Mouse (Mus musculus) MEL (cell line): Measurements from ENCODE around the gene Jarid2. TPM values are rescaled to one million over a fixed set of nuclear protein-coding genes. Genes with fewer than 3 reads are reported as not detected.

Experiments used
- DNase-seq: peaks from one replicate; pipeline ENCODE4 v3.0.0; 2011; ENCODE audit warnings: low read depth, low spot score
- H3K27ac ChIP-seq: 2 replicates; pipeline ENCODE4 v1.5.1; 2012; ENCODE audit warnings: low read depth, mild to moderate bottlenecking, control low read depth, low read length, moderate library complexity; ENCODE audit not compliant: control insufficient read depth
- H3K27me3 ChIP-seq, 2 experiments: fragments of 150-350 bp in 1 of 2; sonication (generic) in 1 of 2; 2 replicates each; pipeline ENCODE4 v1.6.1; 2012; ENCODE audit warnings: low read length in 2 of 2, mild to moderate bottlenecking in 2 of 2, improper control_type of control experiment in 1 of 2, moderate library complexity in 1 of 2; ENCODE audit not compliant: insufficient read depth in 2 of 2, control insufficient read depth in 1 of 2
- H3K36me3 ChIP-seq, 2 experiments: 2 replicates each; pipeline ENCODE4 v1.6.1; 2012 to 2014; ENCODE audit warnings: low read length in 2 of 2, improper control_type of control experiment in 1 of 2, inconsistent platforms in 1 of 2, mild to moderate bottlenecking in 1 of 2; ENCODE audit not compliant: insufficient read depth in 2 of 2, control insufficient read depth in 1 of 2
- H3K4me1 ChIP-seq, 2 experiments: fragments of 150-350 bp in 1 of 2; sonication (generic) in 1 of 2; 2 replicates each; pipeline ENCODE4 v1.6.1; 2012; ENCODE audit warnings: low read length in 2 of 2, improper control_type of control experiment in 1 of 2, mild to moderate bottlenecking in 1 of 2; ENCODE audit not compliant: insufficient read depth in 2 of 2, control insufficient read depth in 1 of 2
- H3K4me3 ChIP-seq, 2 experiments: fragments of 150-350 bp in 1 of 2; sonication (generic) in 1 of 2; 2 replicates each; pipeline ENCODE4 v1.5.1; 2012; ENCODE audit warnings: low read depth in 2 of 2, low read length in 2 of 2, mild to moderate bottlenecking in 2 of 2, moderate library complexity in 2 of 2, control low read depth in 1 of 2, improper control_type of control experiment in 1 of 2; ENCODE audit not compliant: control insufficient read depth in 1 of 2, insufficient read depth in 1 of 2
- H3K79me2 ChIP-seq: 2 replicates; pipeline ENCODE4 v1.6.1; 2012; ENCODE audit warnings: mild to moderate bottlenecking, low read length, moderate library complexity; ENCODE audit not compliant: control insufficient read depth, poor library complexity, insufficient read depth
- H3K9ac ChIP-seq: 2 replicates; pipeline ENCODE4 v1.6.1; 2012; ENCODE audit warnings: low read depth, mild to moderate bottlenecking, control low read depth, low read length, moderate library complexity; ENCODE audit not compliant: control insufficient read depth, poor library complexity, severe bottlenecking
- H3K9me3 ChIP-seq: fragments of 150-350 bp; sonication (generic); replicated peaks from 2 replicates; pipeline ENCODE4 v1.6.1; 2012; ENCODE audit warnings: mild to moderate bottlenecking, low read length, improper control_type of control experiment, moderate library complexity; ENCODE audit not compliant: insufficient read depth
- BHLHE40 ChIP-seq: IDR thresholded peaks from 2 replicates; pipeline ENCODE4 v1.6.1; 2012; ENCODE audit warnings: low read depth, mild to moderate bottlenecking, inconsistent platforms, low read length, improper control_type of control experiment, borderline replicate concordance
- CHD1 ChIP-seq: IDR thresholded peaks from 2 replicates; pipeline ENCODE4 v1.6.1; 2012; ENCODE audit warnings: low read depth, mild to moderate bottlenecking, inconsistent platforms, low read length, improper control_type of control experiment
- CHD2 ChIP-seq: IDR thresholded peaks from 2 replicates; pipeline ENCODE4 v1.6.1; 2011; ENCODE audit warnings: low read length, improper control_type of control experiment
- GABPA ChIP-seq: IDR thresholded peaks from 2 replicates; pipeline ENCODE4 v1.6.1; 2012; ENCODE audit warnings: low read depth, mild to moderate bottlenecking, inconsistent platforms, low read length, improper control_type of control experiment, moderate library complexity
- GATA1 ChIP-seq: IDR thresholded peaks from 2 replicates; pipeline ENCODE4 v1.6.1; 2011; ENCODE audit warnings: low read depth, low read length, improper control_type of control experiment
- HCFC1 ChIP-seq: IDR thresholded peaks from 2 replicates; pipeline ENCODE4 v1.6.1; 2012; ENCODE audit warnings: low read depth, mild to moderate bottlenecking, inconsistent platforms, low read length, improper control_type of control experiment, moderate library complexity
- KAT2A ChIP-seq: conservative IDR thresholded peaks from 2 replicates; pipeline ENCODE4 v1.6.1; 2012; ENCODE audit warnings: low read depth, low read length, improper control_type of control experiment, inconsistent platforms
- MEF2A ChIP-seq: IDR thresholded peaks from 2 replicates; pipeline ENCODE4 v1.6.1; 2014; ENCODE audit warnings: low read depth, mild to moderate bottlenecking, inconsistent platforms, low read length, improper control_type of control experiment; ENCODE audit not compliant: poor library complexity, insufficient replicate concordance, severe bottlenecking; ENCODE audit errors: extremely low read depth
- MXI1 ChIP-seq: IDR thresholded peaks from 2 replicates; pipeline ENCODE4 v1.6.1; 2011; ENCODE audit warnings: mild to moderate bottlenecking, low read depth, low read length, improper control_type of control experiment
- NRF1 ChIP-seq: IDR thresholded peaks from 2 replicates; pipeline ENCODE4 v1.6.1; 2014; ENCODE audit warnings: low read depth, mild to moderate bottlenecking, inconsistent platforms, low read length, improper control_type of control experiment, moderate library complexity; ENCODE audit not compliant: poor library complexity, insufficient read depth, severe bottlenecking
- POLR2AphosphoS2 ChIP-seq: IDR thresholded peaks from 2 replicates; pipeline ENCODE4 v1.6.1; 2011; ENCODE audit warnings: low read length, improper control_type of control experiment
- RAD21 ChIP-seq: IDR thresholded peaks from 2 replicates; pipeline ENCODE4 v1.6.1; 2011; ENCODE audit warnings: mild to moderate bottlenecking, low read depth, low read length, improper control_type of control experiment
- RCOR1 ChIP-seq: IDR thresholded peaks from 2 replicates; pipeline ENCODE4 v1.6.1; 2012; ENCODE audit warnings: low read depth, mild to moderate bottlenecking, inconsistent platforms, low read length, improper control_type of control experiment
- TAL1 ChIP-seq: IDR thresholded peaks from 2 replicates; pipeline ENCODE4 v1.6.1; 2012; ENCODE audit warnings: mild to moderate bottlenecking, inconsistent platforms, low read length, moderate library complexity, mixed read lengths
- USF2 ChIP-seq, 2 experiments: IDR thresholded peaks; 2 replicates each; pipeline ENCODE4 v1.6.1; 2011 to 2012; ENCODE audit warnings: improper control_type of control experiment in 2 of 2, low read length in 2 of 2, borderline replicate concordance in 1 of 2, inconsistent platforms in 1 of 2, low read depth in 1 of 2, mild to moderate bottlenecking in 1 of 2; ENCODE audit not compliant: insufficient read depth in 1 of 2
- ZC3H11A ChIP-seq: IDR thresholded peaks from 2 replicates; pipeline ENCODE4 v1.6.1; 2012; ENCODE audit warnings: low read depth, mild to moderate bottlenecking, inconsistent platforms, low read length, improper control_type of control experiment
- ZKSCAN1 ChIP-seq: IDR thresholded peaks from 2 replicates; pipeline ENCODE4 v1.6.1; 2012; ENCODE audit warnings: low read depth, mild to moderate bottlenecking, inconsistent platforms, low read length, improper control_type of control experiment, moderate library complexity
- ZMIZ1 ChIP-seq: IDR thresholded peaks from 2 replicates; pipeline ENCODE4 v1.6.1; 2012; ENCODE audit warnings: low read depth, mild to moderate bottlenecking, inconsistent platforms, low read length, improper control_type of control experiment, moderate library complexity
- ZNF384 ChIP-seq: IDR thresholded peaks from 2 replicates; pipeline ENCODE4 v1.6.1; 2012; ENCODE audit warnings: low read depth, mild to moderate bottlenecking, inconsistent platforms, low read length, improper control_type of control experiment
- polyA plus RNA-seq, 2 experiments: library from polyadenylated mRNA; stranded (reverse) in 1 of 2; unstranded in 1 of 2; fragments of >175 nt in 1 of 2; fragments of >200 nt in 1 of 2; gene quantifications; 2 replicates each; pipeline versions ENCODE4 v1.2.1 to v1.2.4; 2012; ENCODE audit warnings: low replicate concordance in 2 of 2, low read depth in 1 of 2; ENCODE audit not compliant: insufficient read length in 2 of 2, insufficient read depth in 1 of 2, missing spikeins in 1 of 2
- total RNA-seq: library from RNA; depleted of rRNA; stranded (reverse); fragments of 300-350 nt; gene quantifications from 2 replicates; pipeline ENCODE4 v1.2.3, GENCODE M21; 2012

Gene Jarid2
- total and polyA plus RNA-seq, 3 experiments: 5.4 to 76.5 (median 21.2) TPM

- Histone ChIP-seq H3K4me3 (no peak overlapping the region), H3K4me1 (peaks cover 8 to 15% of the 10 kb centered on the region in 2 experiments), H3K9me3 (no peaks in the 10 kb centered on the region), H3K27ac (no peak overlapping the region), H3K27me3 (no peaks in the 10 kb centered on the region), H3K36me3 (peaks cover 0 to 9% of the 10 kb centered on the region in 2 experiments; a peak in 2 of 4 replicates), H3K9ac (no peak overlapping the region), H3K79me2 (no peaks in the 10 kb centered on the region)
- DNase-seq: no peak
- TF ChIP-seq CHD1 (no peak), BHLHE40 (no peak), MXI1 (no peak), CHD2 (no peak), USF2 (IDR thresholded peaks at IDR 0.05; ENCODE audit: borderline replicate concordance in 1 of 2, insufficient read depth in 1 of 2, low read depth in 1 of 2, low read length in 2 of 2) (no peak), TAL1 (no peak), HCFC1 (no peak), NRF1 (no peak), RAD21 (no peak), GABPA (no peak), ZC3H11A (no peak), ZMIZ1 (no peak), GATA1 (no peak), RCOR1 (no peak), POLR2AphosphoS2 (no peak), KAT2A (no peak), ZKSCAN1 (no peak), ZNF384 (no peak), MEF2A (no peak)
- TF ChIP-seq, all 39 proteins: peak for 0
Observed at GRCm38 (mm10) chr13:44708336-44709017, 20.8 kb upstream of the Jarid2 start.
